Mouse (Mus musculus) spleen, adult 2 months (tissue): Measurements from ENCODE around the gene Trappc5. TPM values are rescaled to one million over a fixed set of nuclear protein-coding genes. Genes with fewer than 3 reads are reported as not detected.
A peak's percentile ranks its signal among the peaks of the same experiment; 100 is the strongest.

Source experiments
- DNase-seq, 2 experiments: peaks; one replicate each; pipeline versions ENCODE4 v3.0.0 to v3.0.0-alpha.2; 2012 to 2021; ENCODE audit warnings: low spot score in 2 of 2, low read depth in 1 of 2
- H3K27ac ChIP-seq: fragments of 200-500 bp; 2 replicates; pipeline ENCODE4 v1.5.1; 2012; ENCODE audit warnings: low read length, inconsistent platforms; ENCODE audit not compliant: insufficient read depth
- H3K27me3 ChIP-seq: fragments of 200-500 bp; 2 replicates; pipeline ENCODE4 v1.6.1; 2012; ENCODE audit warnings: mild to moderate bottlenecking, moderate library complexity, low read length, inconsistent platforms; ENCODE audit not compliant: control insufficient read depth, insufficient read depth
- H3K36me3 ChIP-seq: fragments of 200-500 bp; 2 replicates; pipeline ENCODE4 v1.6.1; 2012; ENCODE audit warnings: mild to moderate bottlenecking, low read length, inconsistent platforms; ENCODE audit not compliant: control insufficient read depth, insufficient read depth
- H3K4me1 ChIP-seq: fragments of 200-500 bp; 2 replicates; pipeline ENCODE4 v1.6.1; 2011; ENCODE audit warnings: inconsistent platforms; ENCODE audit not compliant: control insufficient read depth, insufficient read depth, insufficient read length
- H3K4me3 ChIP-seq: fragments of 200-500 bp; 2 replicates; pipeline ENCODE4 v1.5.1; 2011; ENCODE audit warnings: mild to moderate bottlenecking, inconsistent platforms; ENCODE audit not compliant: insufficient read depth, insufficient read length; ENCODE audit errors: extremely low read depth
- CTCF ChIP-seq: fragments of 200-500 bp; IDR thresholded peaks from 2 replicates; pipeline ENCODE4 v1.5.1; 2011; ENCODE audit warnings: mild to moderate bottlenecking, inconsistent platforms; ENCODE audit not compliant: insufficient read depth, insufficient read length, insufficient replicate concordance; ENCODE audit errors: extremely low read depth
- POLR2A ChIP-seq: fragments of 200-500 bp; IDR thresholded peaks from 2 replicates; pipeline ENCODE4 v1.6.1; 2011; ENCODE audit warnings: low read depth, low read length, inconsistent platforms
- WGBS: fragments of 180-500 bp; shearing (Covaris S2); methylation state at CpG from one replicate; pipeline ENCODE4 v1.1.7; 2018; 5-methylcytosine and 5-hydroxymethylcytosine counted together
- polyA plus RNA-seq: library from polyadenylated mRNA; depleted of rRNA; stranded (reverse); fragments of >200 nt; gene quantifications from 2 replicates; pipeline ENCODE4 v1.2.3, GENCODE M21; 2012; rRNA removed

Gene Trappc5
- 21.6 and 29.9 TPM in 2 replicates for polyA plus RNA-seq

GRCm38 (mm10) chr8:3676131-3676992 is at the start of gene Trappc5:
Gene Trappc5, plus strand, starts transcription at chr8:3676299.
- Histone ChIP-seq H3K27ac (peak within 1 kb of the TSS; percentile 96), H3K4me1 (peaks cover 2% of the 10 kb centered on the region; the same call in 1 of the 2 replicates), H3K27me3 (no peaks in the 10 kb centered on the region), H3K4me3 (peak within 1 kb of the TSS; percentile 82), H3K36me3 (peaks cover 18% of the 10 kb centered on the region)
- under 1% methylated on average over 61 of the region's 61 CpGs for WGBS
- DNase-seq, result peak; percentile 86 to 92
- TF ChIP-seq POLR2A, result peak; percentile 74
- TF ChIP-seq CTCF, result peak; percentile 94

DNA sequence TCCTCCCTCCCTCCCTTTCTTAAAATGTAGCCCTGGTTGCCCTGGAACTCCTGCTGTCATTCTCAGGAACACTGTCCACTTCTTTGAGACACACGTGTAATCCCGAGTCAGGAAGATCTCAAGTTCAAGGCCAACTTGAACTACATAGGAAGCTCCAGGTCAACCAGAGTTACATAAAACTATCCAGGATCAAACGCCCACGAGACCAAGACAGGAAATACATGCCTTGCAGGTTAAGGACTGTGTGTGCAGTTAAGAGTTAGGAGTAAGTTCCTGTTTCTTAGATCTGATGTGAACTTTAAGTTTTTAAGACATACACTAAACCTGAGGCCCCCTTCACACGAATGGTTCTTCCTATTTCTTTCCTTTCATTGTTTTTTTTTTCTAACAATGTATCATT is 49.1 kb upstream of the Trappc5 start:
- H3K27me3 ChIP-seq, result no peaks in the 10 kb centered on the region
- 11% methylated on average over 5 of the region's 5 CpGs for WGBS
- H3K4me1 ChIP-seq, result peaks cover 3% of the 10 kb centered on the region; the same call in 1 of the 2 replicates
- no peaks in the 10 kb centered on the region for H3K36me3 ChIP-seq
- TF ChIP-seq CTCF (no peak), POLR2A (no peak)
- H3K4me3 ChIP-seq, result no peak overlapping the region
- no peak for DNase-seq
- no peak overlapping the region for H3K27ac ChIP-seq

DNA sequence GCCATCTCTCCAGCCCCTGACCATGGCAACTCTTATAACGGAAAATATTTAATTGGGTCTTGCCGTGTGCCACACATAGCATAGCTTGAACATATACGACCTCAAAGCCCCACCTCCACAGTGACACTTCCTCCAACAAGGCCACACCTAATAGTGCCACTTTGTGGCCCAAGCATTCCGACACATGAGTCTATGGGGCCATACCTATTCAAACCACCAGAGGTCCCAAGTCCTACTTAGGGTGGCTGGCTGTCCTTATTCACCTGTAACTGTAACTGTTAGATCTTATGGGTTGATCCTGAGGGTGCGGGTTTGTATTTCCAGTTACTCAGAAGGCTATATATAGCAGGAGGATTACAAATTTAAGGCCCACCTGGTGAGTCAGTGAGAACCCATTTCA is 48.1 kb upstream of the Trappc5 start:
- Histone ChIP-seq H3K27ac (no peak overlapping the region), H3K4me1 (0 out of 2 replicates have a peak, but pooled peaks cover 3% of the 10 kb centered on the region), H3K4me3 (no peak overlapping the region), H3K36me3 (peaks cover under 1% of the 10 kb centered on the region; the same call in 1 of the 2 replicates), H3K27me3 (no peaks in the 10 kb centered on the region)
- peak; percentile 38 to 52 for DNase-seq
- no peak for TF ChIP-seq POLR2A
- TF ChIP-seq CTCF, result no peak
- 55% methylated on average over 5 of the region's 5 CpGs for WGBS

DNA sequence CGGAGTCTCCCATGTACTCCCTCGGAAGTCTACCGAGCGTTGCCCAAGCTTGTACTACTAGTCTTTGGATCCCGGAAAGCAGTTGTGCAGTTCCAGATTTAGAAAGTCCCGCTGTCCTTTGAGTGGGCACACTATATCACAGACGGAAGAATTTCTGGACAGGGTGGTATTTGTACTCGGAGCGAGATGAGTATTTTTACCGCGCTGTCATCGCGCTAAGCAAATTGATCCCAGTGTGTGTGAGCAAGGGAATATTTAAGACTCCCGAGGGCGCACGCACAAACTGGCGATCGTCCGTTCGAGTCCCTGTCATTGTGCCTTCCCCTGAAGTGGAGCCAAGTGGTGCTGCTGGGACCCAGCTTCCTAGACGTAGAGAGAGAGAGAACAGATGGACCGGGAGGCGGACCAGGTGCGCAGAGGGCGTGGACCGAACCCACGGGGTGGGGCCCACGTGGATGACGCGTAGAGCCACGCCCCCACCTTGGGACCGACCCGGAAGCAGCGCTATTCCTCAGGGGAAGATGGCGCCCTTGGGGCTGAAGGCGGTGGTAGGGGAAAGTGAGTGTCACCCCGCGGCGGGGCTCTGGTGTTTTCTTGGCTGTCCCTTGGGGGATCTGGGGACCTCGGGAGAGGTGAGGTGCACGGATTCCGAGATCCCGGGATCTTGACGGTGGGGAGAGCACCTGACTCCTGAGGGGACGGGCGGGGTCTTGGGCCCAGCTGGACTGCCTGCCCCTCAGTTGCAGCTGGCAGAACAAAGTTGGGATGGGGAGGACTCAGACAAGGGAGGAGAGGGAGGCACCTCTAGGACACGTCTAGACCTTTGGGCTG is 45.2 kb upstream of the Trappc5 start, which contains the start of gene Stxbp2:
Gene Stxbp2, plus strand, starts transcription at position 309 of the 831 bp plus-strand sequence.
- WGBS, result 3% methylated on average over 47 of the region's 47 CpGs
- 0 out of 2 replicates have a peak, but pooled peaks cover 3% of the 10 kb centered on the region for H3K4me1 ChIP-seq
- TF ChIP-seq CTCF (no peak), POLR2A (peak; percentile 81)

DNA sequence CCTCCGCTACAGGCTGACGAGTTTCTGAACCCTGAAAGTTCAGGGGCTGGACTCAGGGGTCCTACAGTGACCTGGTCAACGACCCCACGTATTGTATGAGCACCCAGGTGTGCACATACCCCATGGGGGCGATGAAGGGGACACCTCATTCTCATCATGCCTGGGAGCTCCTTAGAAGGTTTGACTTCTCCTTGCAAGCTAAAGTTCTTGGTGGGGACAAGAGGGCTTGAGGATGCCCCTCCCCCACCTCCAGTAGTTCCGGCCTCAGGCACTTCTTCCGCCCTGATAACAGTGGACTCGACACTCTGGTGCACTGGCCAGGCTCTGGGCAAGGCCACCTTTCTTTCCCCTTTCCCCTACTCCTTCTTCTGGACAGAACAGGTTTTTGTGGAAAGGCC is 44.6 kb upstream of the Trappc5 start:
- H3K4me3 ChIP-seq, result peak overlapping the region; percentile 71
- no peak for TF ChIP-seq CTCF
- H3K27me3 ChIP-seq, result no peaks in the 10 kb centered on the region
- DNase-seq, result no peak
- H3K27ac ChIP-seq, result 0 out of 2 replicates have a peak overlapping the region, but pooled peaks have one; percentile 2
- H3K36me3 ChIP-seq, result peaks cover 27% of the 10 kb centered on the region
- 6% methylated on average over 8 of the region's 8 CpGs for WGBS
- 0 out of 2 replicates have a peak, but pooled peaks cover 3% of the 10 kb centered on the region for H3K4me1 ChIP-seq

More for the DNA sequence above, 45.2 kb upstream of the Trappc5 start, which contains the start of gene Stxbp2:
- DNase-seq, result peak; percentile 66 to 85
- Histone ChIP-seq H3K4me3 (peak within 1 kb of the TSS; percentile 71), H3K27me3 (no peaks in the 10 kb centered on the region), H3K27ac (0 out of 2 replicates have a peak within 1 kb of the TSS, but pooled peaks have one; percentile 2), H3K36me3 (peaks cover 20% of the 10 kb centered on the region)

DNA sequence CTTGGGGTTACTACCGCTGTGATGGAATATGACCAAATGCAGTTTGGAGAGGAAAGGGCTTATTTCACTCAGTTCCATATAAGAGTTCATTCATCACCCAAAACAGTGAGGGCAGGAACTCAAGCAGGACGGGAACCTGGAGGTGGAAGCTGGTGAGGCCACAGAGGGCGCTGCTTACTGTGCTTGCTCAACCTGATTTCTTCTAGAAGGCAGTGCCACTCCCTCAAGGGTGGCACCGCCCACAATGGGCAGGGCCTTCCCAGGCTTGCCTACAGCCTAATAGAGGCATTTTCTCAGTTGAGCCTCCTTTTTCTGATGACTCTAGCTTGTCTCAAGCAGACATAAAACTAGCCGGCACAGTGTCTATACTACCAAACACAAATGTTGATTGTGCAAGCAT is 30.3 kb upstream of the Trappc5 start:
- TF ChIP-seq CTCF (peak; percentile 45; the same call in 1 of the 2 replicates), POLR2A (no peak)
- 31% methylated on average over 5 of the region's 5 CpGs for WGBS
- Histone ChIP-seq H3K36me3 (peaks cover 17% of the 10 kb centered on the region), H3K27me3 (no peaks in the 10 kb centered on the region), H3K4me1 (no peaks in the 10 kb centered on the region), H3K27ac (no peak overlapping the region), H3K4me3 (no peak overlapping the region)
- DNase-seq, result peak; percentile 47 to 62
